Mouse (Mus musculus) spleen, adult 2 months (tissue): ENCODE results near the gene Chrnb2. TPM values are rescaled to one million over a fixed set of nuclear protein-coding genes. Genes with fewer than 3 reads are reported as not detected.

Source experiments
- DNase-seq, 2 experiments: peaks; one replicate each; pipeline versions ENCODE4 v3.0.0 to v3.0.0-alpha.2; 2012 to 2021; ENCODE audit warnings: low spot score in 2 of 2, low read depth in 1 of 2
- H3K27ac ChIP-seq: fragments of 200-500 bp; 2 replicates; pipeline ENCODE4 v1.5.1; 2012; ENCODE audit warnings: low read length, inconsistent platforms; ENCODE audit not compliant: insufficient read depth
- H3K27me3 ChIP-seq: fragments of 200-500 bp; 2 replicates; pipeline ENCODE4 v1.6.1; 2012; ENCODE audit warnings: mild to moderate bottlenecking, moderate library complexity, low read length, inconsistent platforms; ENCODE audit not compliant: control insufficient read depth, insufficient read depth
- H3K36me3 ChIP-seq: fragments of 200-500 bp; 2 replicates; pipeline ENCODE4 v1.6.1; 2012; ENCODE audit warnings: mild to moderate bottlenecking, low read length, inconsistent platforms; ENCODE audit not compliant: control insufficient read depth, insufficient read depth
- H3K4me1 ChIP-seq: fragments of 200-500 bp; 2 replicates; pipeline ENCODE4 v1.6.1; 2011; ENCODE audit warnings: inconsistent platforms; ENCODE audit not compliant: control insufficient read depth, insufficient read depth, insufficient read length
- H3K4me3 ChIP-seq: fragments of 200-500 bp; 2 replicates; pipeline ENCODE4 v1.5.1; 2011; ENCODE audit warnings: mild to moderate bottlenecking, inconsistent platforms; ENCODE audit not compliant: insufficient read depth, insufficient read length; ENCODE audit errors: extremely low read depth
- CTCF ChIP-seq: fragments of 200-500 bp; IDR thresholded peaks from 2 replicates; pipeline ENCODE4 v1.5.1; 2011; ENCODE audit warnings: mild to moderate bottlenecking, inconsistent platforms; ENCODE audit not compliant: insufficient read depth, insufficient read length, insufficient replicate concordance; ENCODE audit errors: extremely low read depth
- POLR2A ChIP-seq: fragments of 200-500 bp; IDR thresholded peaks from 2 replicates; pipeline ENCODE4 v1.6.1; 2011; ENCODE audit warnings: low read depth, low read length, inconsistent platforms
- WGBS: fragments of 180-500 bp; shearing (Covaris S2); methylation state at CpG from one replicate; pipeline ENCODE4 v1.1.7; 2018; 5-methylcytosine and 5-hydroxymethylcytosine counted together
- polyA plus RNA-seq: library from polyadenylated mRNA; depleted of rRNA; stranded (reverse); fragments of >200 nt; gene quantifications from 2 replicates; pipeline ENCODE4 v1.2.3, GENCODE M21; 2012; rRNA removed

Gene Chrnb2
- polyA plus RNA-seq, result 1.4 and 1.6 TPM in 2 replicates

- no peak within 1 kb of the TSS for H3K4me3 ChIP-seq
- no peaks in the 10 kb centered on the region for H3K36me3 ChIP-seq
- WGBS, result 2% methylated on average over 36 of the region's 36 CpGs
- H3K4me1 ChIP-seq, result no peaks in the 10 kb centered on the region; the same call in 1 of the 2 replicates
- DNase-seq, result peak in 1 of 2 experiments; percentile 60
- no peak within 1 kb of the TSS for H3K27ac ChIP-seq
- no peak for TF ChIP-seq POLR2A
- no peaks in the 10 kb centered on the region for H3K27me3 ChIP-seq
Measured at GRCm38 (mm10) chr3:89764119-89764724, at the start of gene Chrnb2. Chrnb2 (minus strand) TSS chr3:89764632.

DNA sequence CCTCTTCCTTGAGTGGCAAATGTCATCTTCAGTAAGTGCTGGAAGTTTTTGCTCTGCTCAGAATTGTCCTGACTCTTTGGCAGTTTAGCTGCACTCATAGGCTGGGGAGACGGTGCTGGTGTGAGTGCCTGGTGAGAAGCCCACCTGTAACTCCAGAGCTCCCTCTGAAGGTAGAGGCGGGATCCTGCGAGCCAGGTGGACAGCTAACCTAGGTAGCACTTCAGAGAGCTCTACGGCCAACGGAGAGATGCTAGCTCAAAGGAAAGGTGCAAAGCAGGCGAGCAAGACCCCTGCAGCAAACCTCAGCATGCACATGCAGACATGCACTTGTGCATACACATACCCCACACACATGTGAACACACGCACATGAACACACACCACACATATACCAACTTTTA, 49.6 kb upstream of the Chrnb2 start:
- H3K4me3 ChIP-seq, result no peak overlapping the region
- DNase-seq, result no peak
- no peak overlapping the region for H3K27ac ChIP-seq
- H3K4me1 ChIP-seq, result no peaks in the 10 kb centered on the region
- H3K27me3 ChIP-seq, result no peaks in the 10 kb centered on the region
- no peaks in the 10 kb centered on the region for H3K36me3 ChIP-seq
- 83% methylated on average over 7 of the region's 7 CpGs for WGBS
- TF ChIP-seq CTCF (no peak), POLR2A (no peak)

DNA sequence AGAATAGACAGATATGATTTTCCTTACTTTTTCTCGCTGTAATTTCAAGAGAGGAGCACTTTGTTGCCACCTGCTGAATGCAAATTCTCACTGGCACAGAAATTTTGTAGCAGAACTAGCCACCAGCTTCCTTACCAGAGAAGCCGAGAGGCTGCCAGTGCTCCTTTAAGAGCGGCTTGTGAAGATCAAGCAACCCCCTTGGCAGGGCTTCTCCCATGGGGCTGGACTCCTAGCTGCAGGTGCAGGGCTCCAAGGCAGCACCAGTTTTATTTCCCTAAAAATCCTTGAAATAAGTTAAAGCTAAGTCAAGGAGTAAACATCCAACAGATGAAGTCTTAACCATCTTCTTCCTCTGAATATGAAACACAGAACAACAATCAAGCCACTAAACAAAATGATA, 47.7 kb upstream of the Chrnb2 start:
- WGBS, result 53% methylated on average over 3 of the region's 3 CpGs
- Histone ChIP-seq H3K4me3 (no peak overlapping the region), H3K27ac (no peak overlapping the region), H3K4me1 (no peaks in the 10 kb centered on the region), H3K36me3 (no peaks in the 10 kb centered on the region), H3K27me3 (no peaks in the 10 kb centered on the region)
- TF ChIP-seq POLR2A, result no peak
- no peak for TF ChIP-seq CTCF
- DNase-seq, result no peak

DNA sequence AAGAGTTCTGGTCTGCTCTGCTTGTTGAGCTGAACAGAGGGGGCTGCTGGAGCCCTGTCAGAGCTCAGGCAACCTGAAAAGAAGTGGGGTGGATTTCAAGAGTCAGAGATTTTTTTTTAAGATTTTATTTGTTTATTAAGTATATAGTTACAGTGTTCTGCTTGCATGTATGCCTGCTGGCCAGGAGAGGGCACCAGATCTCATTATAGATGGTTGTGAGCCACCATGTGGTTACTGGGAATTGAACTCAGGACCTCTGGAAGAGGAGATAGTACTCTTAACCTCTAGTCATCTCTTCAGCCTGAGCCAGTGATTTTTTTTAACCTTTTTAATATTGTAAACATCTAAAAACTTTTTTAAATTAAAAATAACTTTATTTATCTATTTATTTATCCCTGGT, 46.4 kb upstream of the Chrnb2 start:
- Histone ChIP-seq H3K4me1 (no peaks in the 10 kb centered on the region), H3K36me3 (no peaks in the 10 kb centered on the region), H3K27me3 (no peaks in the 10 kb centered on the region), H3K27ac (no peak overlapping the region), H3K4me3 (no peak overlapping the region)
- DNase-seq, result no peak
- TF ChIP-seq POLR2A (no peak), CTCF (no peak)

DNA sequence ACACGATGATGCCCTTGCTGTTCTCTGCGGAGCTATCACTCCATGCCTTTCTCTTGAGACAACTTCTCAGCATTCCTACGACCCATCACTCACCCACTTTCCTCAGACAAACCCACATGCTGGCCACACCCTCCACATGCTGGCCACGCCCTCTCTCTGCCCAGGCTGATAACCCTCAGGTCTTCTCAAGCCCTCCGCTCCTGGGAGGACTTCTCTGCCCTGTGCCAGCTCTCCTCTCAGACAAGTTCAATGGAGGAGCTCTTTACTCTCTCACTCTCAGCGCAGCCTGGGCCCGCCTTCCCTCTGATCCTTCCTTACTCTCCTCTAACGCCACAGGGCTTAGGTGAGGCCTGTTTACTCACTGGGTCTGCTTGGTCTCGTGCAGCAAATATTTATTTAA, 44.2 kb upstream of the Chrnb2 start:
- Histone ChIP-seq H3K27me3 (no peaks in the 10 kb centered on the region), H3K4me3 (no peak overlapping the region), H3K4me1 (no peaks in the 10 kb centered on the region), H3K27ac (no peak overlapping the region; the same call in 1 of the 2 replicates), H3K36me3 (no peaks in the 10 kb centered on the region)
- no peak for TF ChIP-seq CTCF
- TF ChIP-seq POLR2A, result no peak
- 80% methylated on average over 9 of the region's 9 CpGs for WGBS
- peak in 1 of 2 experiments; percentile 1 for DNase-seq

GRCm38 (mm10) chr3:89807881-89808280, 43.4 kb upstream of the Chrnb2 start:
- H3K27me3 ChIP-seq, result no peaks in the 10 kb centered on the region
- peaks cover under 1% of the 10 kb centered on the region; the same call in 1 of the 2 replicates for H3K4me1 ChIP-seq
- no peak overlapping the region for H3K4me3 ChIP-seq
- no peak for TF ChIP-seq POLR2A
- no peak for TF ChIP-seq CTCF
- no peaks in the 10 kb centered on the region for H3K36me3 ChIP-seq
- H3K27ac ChIP-seq, result no peak overlapping the region
- peak in 1 of 2 experiments; percentile 0 for DNase-seq
- WGBS, result 87% methylated on average over 5 of the region's 5 CpGs

DNA sequence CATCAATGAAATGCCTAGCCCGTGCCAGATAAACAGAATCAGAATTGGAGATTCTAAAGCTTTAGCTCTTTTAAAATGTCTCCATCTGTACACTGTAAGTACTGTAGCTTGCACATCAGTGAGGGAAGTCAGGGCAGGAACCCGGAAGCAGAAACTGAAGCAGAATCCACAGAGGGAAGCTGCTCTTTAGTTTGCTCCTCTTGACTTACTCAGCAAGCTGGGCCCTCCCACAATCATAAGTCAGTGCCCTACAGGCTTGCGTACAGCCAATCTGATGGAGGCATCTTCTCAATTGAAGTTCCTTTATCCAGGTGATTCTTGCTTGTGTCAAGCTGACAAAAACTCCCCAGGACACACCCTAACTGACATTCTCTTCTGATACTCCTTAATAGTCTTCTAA, 42.7 kb upstream of the Chrnb2 start:
- Histone ChIP-seq H3K27me3 (no peaks in the 10 kb centered on the region), H3K27ac (no peak overlapping the region), H3K4me1 (peaks cover 3% of the 10 kb centered on the region; the same call in 1 of the 2 replicates), H3K4me3 (no peak overlapping the region), H3K36me3 (no peaks in the 10 kb centered on the region)
- TF ChIP-seq POLR2A (no peak), CTCF (no peak)
- peak in 1 of 2 experiments; percentile 1 for DNase-seq
- WGBS, result 88% methylated on average over 3 of the region's 3 CpGs
